Mouse (Mus musculus) mammary gland, adult 2 months (tissue): Measurements from ENCODE around the gene Spon1. TPM values are rescaled to one million over a fixed set of nuclear protein-coding genes. Genes with fewer than 3 reads are reported as not detected.

Source experiments
- polyA plus RNA-seq: library from polyadenylated mRNA; depleted of rRNA; stranded (reverse); fragments of >200 nt; gene quantifications from 2 replicates; pipeline ENCODE4 v1.2.3, GENCODE M21; 2012; ENCODE audit warnings: low replicate concordance; rRNA removed

The Spon1 gene
- 24.7 and 26.3 TPM in 2 replicates for polyA plus RNA-seq

DNA sequence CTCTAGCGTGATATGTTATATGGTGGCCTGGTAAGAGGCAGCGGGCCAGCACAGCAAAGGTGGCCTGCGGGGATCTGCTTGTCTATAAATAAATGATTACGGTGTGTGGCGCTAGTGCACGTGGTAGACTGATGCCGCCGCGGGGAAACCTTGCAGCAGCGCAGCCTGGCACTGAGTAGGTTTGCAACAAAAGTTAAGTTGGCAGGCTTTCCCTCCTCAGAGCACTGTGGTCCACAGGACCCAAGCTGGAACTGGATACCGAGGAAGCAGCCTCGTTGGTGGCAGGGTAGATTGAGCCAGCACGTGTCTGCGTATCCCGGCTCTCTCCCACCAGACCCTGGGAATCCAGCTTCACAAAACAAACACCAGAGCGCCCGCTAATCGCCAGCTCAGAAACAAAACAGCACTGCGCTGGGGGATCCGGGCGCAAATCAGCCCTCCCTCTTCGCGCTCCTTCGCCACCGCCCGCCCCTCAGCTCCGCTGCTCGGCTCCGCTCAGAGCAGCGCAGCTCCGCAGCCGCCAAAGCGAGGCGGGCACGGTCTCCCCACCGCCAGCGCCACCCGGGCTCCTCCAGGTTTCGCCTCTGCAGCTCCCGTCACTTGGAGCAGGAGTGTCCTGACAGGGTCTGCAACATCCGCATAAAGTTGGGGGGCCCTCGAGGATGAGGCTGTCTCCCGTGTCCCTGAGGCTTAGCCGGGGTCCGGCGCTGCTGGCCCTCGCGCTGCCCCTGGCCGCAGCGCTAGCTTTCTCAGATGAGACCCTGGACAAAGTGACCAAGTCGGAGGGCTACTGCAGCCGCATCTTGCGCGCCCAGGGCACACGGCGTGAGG is at the start of gene Spon1:
Spon1 (plus strand) TSS at position 332 of the 831 bp plus-strand sequence.

